Mouse (Mus musculus) heart, postnatal 0 days (tissue): Measurements from ENCODE around the gene March10.

Experiments
- CTCF ChIP-seq: IDR thresholded peaks from 2 replicates; pipeline ENCODE4 v1.5.1; 2016; ENCODE audit warnings: antibody characterized with exemption, control low read depth, low read depth
- EP300 ChIP-seq: IDR thresholded peaks from 2 replicates; pipeline ENCODE4 v1.6.1; 2016; ENCODE audit warnings: antibody characterized with exemption, low read depth

DNA sequence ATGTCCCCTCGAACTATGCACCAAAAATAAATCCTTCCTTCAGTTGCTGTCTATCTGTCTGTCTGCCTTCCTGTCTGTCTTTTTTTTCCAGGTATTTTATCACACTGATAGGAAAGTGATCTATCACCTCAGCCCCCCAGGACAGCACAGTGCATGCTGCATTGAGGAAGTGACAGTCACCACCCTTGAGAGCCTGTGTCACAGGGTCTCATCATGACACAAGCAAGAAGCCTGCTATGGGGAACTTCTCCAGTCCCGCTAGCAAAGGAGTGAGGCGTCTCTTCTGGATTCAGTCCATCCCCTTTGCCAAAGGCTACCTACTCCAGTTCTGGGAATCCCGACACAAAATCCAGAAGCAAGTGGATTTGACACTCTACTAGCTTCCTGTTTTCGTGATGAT, 87.7 kb downstream of the March10 start:
- TF ChIP-seq CTCF (no peak), EP300 (no peak)
